In genomic region chr5:139775216-139775926, GRCm38 (mm10) we compare ENCODE assay signal across 8 mouse cellular contexts. TPM values are rescaled to one million over a fixed set of nuclear protein-coding genes. Genes with fewer than 3 reads are reported as not detected.
DNase-seq lines count a peak whose midpoint lies in the region; ATAC-seq lines count a peak whose summit lies in the region.

Gene Ints1, minus strand, starts transcription at chr5:139775674.

- 0 out of 2 replicates have a peak within 1 kb of the TSS, but pooled peaks have one; percentile 10 for H3K27ac ChIP-seq in brown adipose tissue, adult 24 weeks (replicated peaks; ENCODE audit: low read depth, low read length)
- no peak within 1 kb of the TSS for H3K27ac ChIP-seq in heart, embryonic 13.5 days (replicated peaks)
- H3K27ac ChIP-seq in liver, embryonic 12.5 days = peak within 1 kb of the TSS; percentile 49
- no peak within 1 kb of the TSS for H3K27ac ChIP-seq in stomach, embryonic 15.5 days

- 1% methylated on average over 55 of the region's 55 CpGs for WGBS in heart, embryonic 13.5 days
- 2% methylated on average over 55 of the region's 55 CpGs for WGBS in liver, embryonic 12.5 days (ENCODE audit: insufficient replicate concordance)
- WGBS in stomach, embryonic 15.5 days = under 1% methylated on average over 55 of the region's 55 CpGs

- H3K4me2 ChIP-seq in heart, embryonic 13.5 days = peak within 1 kb of the TSS; percentile 95
- peak within 1 kb of the TSS; percentile 83 for H3K4me2 ChIP-seq in liver, embryonic 12.5 days
- H3K4me2 ChIP-seq in stomach, embryonic 15.5 days = peak within 1 kb of the TSS; percentile 84

- ATAC-seq in heart, embryonic 13.5 days (ENCODE audit: extremely low read depth, insufficient number of reproducible peaks, low FRiP score, low TSS enrichment) = peak; percentile 71
- peak; percentile 90 for ATAC-seq in liver, embryonic 12.5 days
- peak; percentile 88 for ATAC-seq in stomach, embryonic 15.5 days (ENCODE audit: insufficient read depth, low FRiP score, low read depth)

- no peaks in the 10 kb centered on the region for H3K9me3 ChIP-seq in heart, embryonic 13.5 days
- no peaks in the 10 kb centered on the region for H3K9me3 ChIP-seq in liver, embryonic 12.5 days (replicated peaks)
- H3K9me3 ChIP-seq in stomach, embryonic 15.5 days = no peaks in the 10 kb centered on the region

- no peaks in the 10 kb centered on the region for H3K4me1 ChIP-seq in brown adipose tissue, adult 24 weeks (ENCODE audit: control insufficient read depth, insufficient read depth, insufficient read length, low read length)
- H3K4me1 ChIP-seq in heart, embryonic 13.5 days = peaks cover 11% of the 10 kb centered on the region
- peaks cover 32% of the 10 kb centered on the region for H3K4me1 ChIP-seq in liver, embryonic 12.5 days
- peaks cover 12% of the 10 kb centered on the region for H3K4me1 ChIP-seq in stomach, embryonic 15.5 days

- peak; percentile 97 for DNase-seq in CD4-positive, CD25-positive, alpha-beta regulatory T cell, adult 2 months (ENCODE audit: low read depth, low spot score)
- peak; percentile 57 for DNase-seq in fat pad, adult 2 months (ENCODE audit: extremely low read depth, low read depth, low spot score)
- peak; percentile 99 for DNase-seq in kidney, postnatal 10 days
- DNase-seq in natural killer cell, adult 2 months (ENCODE audit: low spot score in 2 of 2) = peak; percentile 88 to 93

- H3K36me3 ChIP-seq in heart, embryonic 13.5 days = peaks cover 38% of the 10 kb centered on the region
- peaks cover 39% of the 10 kb centered on the region for H3K36me3 ChIP-seq in liver, embryonic 12.5 days
- peaks cover 28% of the 10 kb centered on the region for H3K36me3 ChIP-seq in stomach, embryonic 15.5 days

- H3K4me3 ChIP-seq in brown adipose tissue, adult 24 weeks (ENCODE audit: insufficient read depth, low read depth, low read length) = peak within 1 kb of the TSS; percentile 97
- H3K4me3 ChIP-seq in heart, embryonic 13.5 days = peak within 1 kb of the TSS; percentile 76
- H3K4me3 ChIP-seq in liver, embryonic 12.5 days = peak within 1 kb of the TSS; percentile 85
- H3K4me3 ChIP-seq in stomach, embryonic 15.5 days (replicated peaks) = peak within 1 kb of the TSS; percentile 89

- no peaks in the 10 kb centered on the region for H3K27me3 ChIP-seq in heart, embryonic 13.5 days (replicated peaks)
- no peaks in the 10 kb centered on the region for H3K27me3 ChIP-seq in liver, embryonic 12.5 days (replicated peaks)
- no peaks in the 10 kb centered on the region for H3K27me3 ChIP-seq in stomach, embryonic 15.5 days (replicated peaks)

- peak within 1 kb of the TSS; percentile 86 for H3K9ac ChIP-seq in heart, embryonic 13.5 days
- peak within 1 kb of the TSS; percentile 77 for H3K9ac ChIP-seq in liver, embryonic 12.5 days
- peak within 1 kb of the TSS; percentile 86 for H3K9ac ChIP-seq in stomach, embryonic 15.5 days

RNA-seq across cellular contexts. Expression of gene Ints1, which starts in this region (rescaled TPM):
- polyA plus RNA-seq in brown adipose tissue, adult 24 weeks (2012; ENCODE audit: insufficient read depth, insufficient read length, missing spikeins) = 15.5 and 15.9 TPM in 2 replicates
- polyA plus RNA-seq in heart, embryonic 13.5 days (2015; fragmentation: Nextera tagmentation; extraction: Ambion mirVana) = 15.6 and 19.1 TPM in 2 replicates
- polyA plus RNA-seq in liver, embryonic 12.5 days (2016; fragmentation: Nextera tagmentation; extraction: Ambion mirVana) = 21.8 and 23.3 TPM in 2 replicates
- polyA plus RNA-seq in stomach, embryonic 15.5 days (2015; fragmentation: Nextera tagmentation; extraction: Ambion mirVana) = 19.2 and 21.3 TPM in 2 replicates

Comparison
In these comparisons a context has a peak if more than half of its experiments do, and no peak if none do; other contexts are left out.
1. H3K27ac ChIP-seq: peak in brown adipose tissue, adult 24 weeks (single experiment) and liver, embryonic 12.5 days (single experiment); none in heart, embryonic 13.5 days (single experiment) and stomach, embryonic 15.5 days (single experiment).
2. Peak in every context shown above with its lines, with median percentiles within 50 percentile points of each other: DNase-seq, H3K4me3 ChIP-seq, ATAC-seq, H3K4me2 ChIP-seq and H3K9ac ChIP-seq.